Mouse (Mus musculus) kidney, postnatal 0 days (tissue): ENCODE results near the gene Cabp4. TPM values are rescaled to one million over a fixed set of nuclear protein-coding genes. Genes with fewer than 3 reads are reported as not detected.

Experiments used
- ATAC-seq: fragments of 200-750 bp; cut with Nextera tagmentation; replicated peaks from 2 replicates; pipeline ENCODE4 v1.8.0; 2017; ENCODE audit warnings: low read depth, moderate number of reproducible peaks, moderate TSS enrichment, moderate library complexity; ENCODE audit not compliant: low FRiP score
- DNase-seq: peaks from one replicate; pipeline ENCODE4 v3.0.0-alpha.2; 2016; ENCODE audit warnings: low spot score
- H3K27ac ChIP-seq: fragments of 300-500 bp; sonication (generic); 2 replicates; pipeline ENCODE4 v1.5.1; 2014; ENCODE audit warnings: mild to moderate bottlenecking
- H3K27me3 ChIP-seq: fragments of 300-500 bp; sonication (generic); 2 replicates; pipeline ENCODE4 v1.6.1; 2014; ENCODE audit warnings: low read length, mixed read lengths; ENCODE audit not compliant: insufficient read depth
- H3K36me3 ChIP-seq: fragments of 300-500 bp; sonication (generic); 2 replicates; pipeline ENCODE4 v1.6.1; 2014; ENCODE audit warnings: low read length, mixed read lengths; ENCODE audit not compliant: insufficient read depth
- H3K4me1 ChIP-seq: fragments of 300-500 bp; sonication (generic); replicated peaks from 2 replicates; pipeline ENCODE4 v1.6.1; 2014; ENCODE audit warnings: antibody characterized with exemption, low read length, mixed read lengths; ENCODE audit not compliant: insufficient read depth
- H3K4me2 ChIP-seq: fragments of 300-500 bp; sonication (generic); 2 replicates; pipeline ENCODE4 v1.6.1; 2014; ENCODE audit warnings: mild to moderate bottlenecking, low read length, moderate library complexity, mixed read lengths
- H3K4me3 ChIP-seq: fragments of 300-500 bp; sonication (generic); replicated peaks from 2 replicates; pipeline ENCODE4 v1.5.1; 2014; ENCODE audit warnings: low read depth, low read length
- H3K9ac ChIP-seq: fragments of 300-500 bp; sonication (generic); 2 replicates; pipeline ENCODE4 v1.6.1; 2014; ENCODE audit warnings: low read depth, low read length
- H3K9me3 ChIP-seq: fragments of 300-500 bp; sonication (generic); replicated peaks from 2 replicates; pipeline ENCODE4 v1.6.1; 2016; ENCODE audit warnings: low read length, inconsistent platforms, mixed read lengths
- CTCF ChIP-seq: IDR thresholded peaks from 2 replicates; pipeline ENCODE4 v1.5.1; 2016; ENCODE audit warnings: antibody characterized with exemption, low read depth, mild to moderate bottlenecking, moderate library complexity
- WGBS: fragments of 180-500 bp; shearing (Covaris S2); extraction: QIAGEN DNeasy Blood & Tissue Kit; methylation state at CpG from one replicate; pipeline ENCODE4 v1.1.7; 2014; 5-methylcytosine and 5-hydroxymethylcytosine counted together
- polyA plus RNA-seq: library from polyadenylated mRNA; unstranded; fragments of >200 nt; fragmentation: Nextera tagmentation; extraction: Ambion mirVana; gene quantifications from 2 replicates; pipeline ENCODE4 v1.2.1, GENCODE M21; 2015

Cabp4 gene
- polyA plus RNA-seq: 0.08 and 0.13 TPM in 2 replicates

- TF ChIP-seq CTCF: no peak
- DNase-seq: no peak
- no peak for ATAC-seq
- no peaks in the 10 kb centered on the region for H3K9me3 ChIP-seq
- peaks cover 3% of the 10 kb centered on the region; the same call in 1 of the 2 replicates for H3K4me1 ChIP-seq
- H3K4me2 ChIP-seq: no peak within 1 kb of the TSS
- H3K9ac ChIP-seq: no peak within 1 kb of the TSS
- H3K36me3 ChIP-seq: no peaks in the 10 kb centered on the region
- WGBS: 76% methylated on average over 7 of the region's 7 CpGs
- no peaks in the 10 kb centered on the region for H3K27me3 ChIP-seq
- no peak within 1 kb of the TSS for H3K4me3 ChIP-seq
- H3K27ac ChIP-seq: no peak within 1 kb of the TSS
These were observed at the start of gene Cabp4 for GRCm38 (mm10) chr19:4143759-4144268. Gene Cabp4 (minus strand): TSS chr19:4144033.

- no peaks in the 10 kb centered on the region for H3K9me3 ChIP-seq
- DNase-seq (no peak), ATAC-seq (no peak)
- H3K27ac ChIP-seq: peak overlapping the region; percentile 98; the same call in 1 of the 2 replicates
- no peak for TF ChIP-seq CTCF
- WGBS: 45% methylated on average over 6 of the region's 6 CpGs
- H3K9ac ChIP-seq: peak overlapping the region; percentile 99
- peaks cover 22% of the 10 kb centered on the region for H3K4me1 ChIP-seq
- H3K27me3 ChIP-seq: no peaks in the 10 kb centered on the region
- H3K4me3 ChIP-seq: peak overlapping the region; percentile 94
- H3K4me2 ChIP-seq: peak overlapping the region; percentile 83
- peaks cover 26% of the 10 kb centered on the region for H3K36me3 ChIP-seq
These were observed 49.3 kb upstream of the Cabp4 start for GRCm38 (mm10) chr19:4193129-4193528.

GRCm38 (mm10) chr19:4192251-4192985 lies 48.6 kb upstream of the Cabp4 start:
- ATAC-seq (peak; percentile 3; the same call in 1 of the 2 replicates), DNase-seq (no peak)
- Histone ChIP-seq H3K4me2 (peak overlapping the region; percentile 83), H3K4me1 (peaks cover 22% of the 10 kb centered on the region), H3K9ac (peak overlapping the region; percentile 99), H3K27ac (peak overlapping the region; percentile 98), H3K36me3 (peaks cover 26% of the 10 kb centered on the region), H3K27me3 (no peaks in the 10 kb centered on the region), H3K9me3 (no peaks in the 10 kb centered on the region), H3K4me3 (peak overlapping the region; percentile 94)
- TF ChIP-seq CTCF: no peak
- WGBS: under 1% methylated on average over 49 of the region's 52 CpGs

DNA sequence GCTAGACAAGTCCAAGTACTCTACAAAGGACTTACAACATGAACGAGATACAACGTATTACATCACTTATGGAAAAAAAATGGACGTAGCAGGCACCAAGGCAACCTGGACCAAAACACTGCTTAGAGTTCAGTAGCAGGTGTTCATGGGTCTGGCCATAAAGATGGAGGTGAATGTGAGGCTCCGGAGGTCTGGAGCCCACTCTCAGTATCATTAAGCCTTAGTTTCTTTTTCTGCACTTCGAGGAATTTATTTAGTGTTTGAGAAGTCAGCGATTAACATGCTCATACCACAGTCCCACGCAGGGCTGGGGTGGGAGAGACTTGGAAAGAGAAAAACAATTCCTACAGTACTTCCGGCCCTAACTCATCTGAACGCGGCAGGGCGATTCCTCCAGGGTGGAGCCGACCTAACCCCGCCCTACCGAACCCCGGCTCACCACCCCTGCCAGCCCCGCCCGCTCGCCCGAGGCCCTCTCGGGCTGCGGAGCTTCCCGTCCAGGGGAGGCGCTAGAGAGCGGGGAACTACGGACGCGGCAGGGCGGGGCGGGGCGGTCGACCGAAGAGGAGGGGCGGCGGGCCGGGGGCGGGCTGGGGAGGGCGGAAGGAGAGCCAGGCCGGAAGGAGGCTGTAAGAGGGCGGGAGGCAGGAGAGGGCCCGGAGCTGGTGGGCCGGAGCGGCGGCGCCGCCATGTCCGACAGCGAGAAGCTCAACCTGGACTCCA lies 47.9 kb upstream of the Cabp4 start, which contains the start of gene Ppp1ca:
TSS of gene Ppp1ca (plus strand) at position 538 of the 723 bp plus-strand sequence.
- peaks cover 21% of the 10 kb centered on the region for H3K4me1 ChIP-seq
- ATAC-seq: peak; percentile 92
- DNase-seq: peak; percentile 98
- TF ChIP-seq CTCF: peak; percentile 82
- 3% methylated on average over 46 of the region's 47 CpGs for WGBS
- H3K9ac ChIP-seq: peak within 1 kb of the TSS; percentile 99
- peaks cover 24% of the 10 kb centered on the region for H3K36me3 ChIP-seq
- no peaks in the 10 kb centered on the region for H3K27me3 ChIP-seq
- peak within 1 kb of the TSS; percentile 94 for H3K4me3 ChIP-seq
- H3K27ac ChIP-seq: peak within 1 kb of the TSS; percentile 98
- H3K4me2 ChIP-seq: peak within 1 kb of the TSS; percentile 83
- no peaks in the 10 kb centered on the region for H3K9me3 ChIP-seq

GRCm38 (mm10) chr19:4190831-4191334 lies 47.0 kb upstream of the Cabp4 start, which contains the start of gene Tbc1d10c:
Gene Tbc1d10c (minus strand): TSS chr19:4191284.
- H3K4me3 ChIP-seq: peak within 1 kb of the TSS; percentile 94
- no peak for DNase-seq
- peaks cover 20% of the 10 kb centered on the region for H3K36me3 ChIP-seq
- peak within 1 kb of the TSS; percentile 98 for H3K27ac ChIP-seq
- H3K4me1 ChIP-seq: peaks cover 18% of the 10 kb centered on the region
- H3K4me2 ChIP-seq: peak within 1 kb of the TSS; percentile 83
- ATAC-seq: no peak
- peak within 1 kb of the TSS; percentile 99 for H3K9ac ChIP-seq
- no peaks in the 10 kb centered on the region for H3K9me3 ChIP-seq
- TF ChIP-seq CTCF: no peak
- WGBS: 25% methylated on average over 4 of the region's 4 CpGs
- no peaks in the 10 kb centered on the region for H3K27me3 ChIP-seq

DNA sequence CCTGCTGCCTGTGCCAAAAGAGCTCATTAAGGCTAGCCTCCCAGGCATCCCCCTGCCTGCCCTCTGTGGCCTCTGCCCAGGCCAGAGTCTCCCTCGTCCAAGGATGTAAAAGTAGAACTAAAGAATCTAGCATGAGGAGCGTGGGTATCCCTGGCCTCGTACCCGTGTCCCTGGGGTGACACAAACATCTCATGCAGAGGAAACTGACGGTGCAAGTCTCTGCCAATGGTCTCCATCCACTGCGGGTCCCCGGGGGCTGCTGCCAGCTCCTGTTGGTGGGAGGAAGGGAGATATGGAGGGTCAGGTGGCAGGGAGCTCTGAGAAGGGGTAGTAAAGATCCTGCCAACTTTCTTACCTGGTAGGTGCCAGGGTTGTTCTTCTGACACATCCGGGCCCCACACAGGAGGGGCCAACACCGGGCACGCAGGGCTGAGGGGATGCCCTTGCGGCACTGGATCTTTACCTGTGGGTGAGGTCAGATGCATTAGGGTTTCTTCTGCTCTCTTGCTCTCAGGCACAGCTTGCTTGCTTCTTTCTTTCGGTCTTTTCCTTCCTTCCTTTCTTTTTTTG lies 45.3 kb upstream of the Cabp4 start:
- Histone ChIP-seq H3K27me3 (no peaks in the 10 kb centered on the region), H3K4me1 (peaks cover 28% of the 10 kb centered on the region), H3K27ac (no peak overlapping the region), H3K4me3 (no peak overlapping the region), H3K36me3 (peaks cover 4% of the 10 kb centered on the region), H3K4me2 (no peak overlapping the region), H3K9ac (no peak overlapping the region), H3K9me3 (no peaks in the 10 kb centered on the region)
- ATAC-seq (no peak), DNase-seq (no peak)
- no peak for TF ChIP-seq CTCF
- 90% methylated on average over 12 of the region's 12 CpGs for WGBS
